In the genomic region with DNA sequence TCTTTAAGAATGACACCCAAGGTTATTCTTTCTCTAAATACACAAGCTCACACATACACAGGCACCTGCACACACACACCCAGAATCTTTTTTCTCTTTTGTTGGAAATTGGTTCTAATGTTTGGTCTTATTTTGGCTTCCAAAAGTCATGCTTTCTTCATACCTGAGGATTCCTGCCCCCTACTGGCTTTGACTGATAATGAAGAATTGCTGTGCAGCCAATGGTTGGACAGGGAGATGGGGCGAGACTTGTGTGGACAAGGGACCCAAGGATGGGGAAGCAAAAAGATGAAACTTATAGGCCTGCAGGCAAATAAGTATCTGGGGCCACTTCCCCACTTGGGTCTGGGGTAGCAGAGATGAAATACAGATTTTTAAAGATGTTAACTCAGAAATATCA, we compare ENCODE assay signal across 16 mouse cellular contexts. TPM values are rescaled to one million over a fixed set of nuclear protein-coding genes. Genes with fewer than 3 reads are reported as not detected.
DNase-seq lines count a peak whose midpoint lies in the region; ATAC-seq and TF ChIP-seq lines count a peak whose summit lies in the region.
"Had no signal": no experiment of that assay in that cellular context is flagged by ENCODE, and none has a peak within 500 bp of the region (broad histone marks: within the 10 kb centered on the region; RNA-seq: fewer than 3 reads in every experiment).

No protein-coding gene starts in this region.

- H3K4me2 ChIP-seq in hindbrain, postnatal 0 days (ENCODE audit: low read depth, low read length), result no peak overlapping the region
- no peak overlapping the region for H3K4me2 ChIP-seq in hindbrain, embryonic 11.5 days (replicated peaks; ENCODE audit: low read depth, low read length)
- no peak overlapping the region for H3K4me2 ChIP-seq in midbrain, postnatal 0 days (ENCODE audit: low read depth, low read length, poor library complexity, severe bottlenecking)
- no peak overlapping the region for H3K4me2 ChIP-seq in stomach, postnatal 0 days (replicated peaks; ENCODE audit: low read depth)
- H3K4me2 ChIP-seq: hindbrain, embryonic 12.5 days; neural tube, embryonic 13.5 days had no signal

- no peak overlapping the region for H3K4me3 ChIP-seq in hindbrain, postnatal 0 days (ENCODE audit: low read length)
- no peak overlapping the region for H3K4me3 ChIP-seq in hindbrain, embryonic 11.5 days (ENCODE audit: low read depth, low read length)
- no peak overlapping the region for H3K4me3 ChIP-seq in midbrain, postnatal 0 days (ENCODE audit: low read depth, low read length)
- no peak overlapping the region for H3K4me3 ChIP-seq in midbrain, embryonic 10.5 days
- no peak overlapping the region for H3K4me3 ChIP-seq in stomach, postnatal 0 days (ENCODE audit: low read depth, low read length)
- H3K4me3 ChIP-seq: hindbrain, embryonic 12.5 days; neural tube, embryonic 13.5 days had no signal

- TF ChIP-seq EP300 in stomach, postnatal 0 days (optimal IDR thresholded peaks at IDR 0.05), result no peak

- no peak for DNase-seq in hindbrain, postnatal 0 days (ENCODE audit: low spot score)
- DNase-seq in hindbrain, embryonic 11.5 days (ENCODE audit: low spot score), result no peak
- DNase-seq in midbrain, postnatal 0 days (ENCODE audit: low spot score), result no peak
- DNase-seq in midbrain, embryonic 10.5 days (ENCODE audit: low spot score), result no peak
- DNase-seq in R1 (ENCODE audit: low read depth, low spot score), result peak; percentile 46
- no peak for DNase-seq in stomach, postnatal 0 days (ENCODE audit: low spot score)
- DNase-seq in c-Kit-positive CD71-positive TER-119-positive erythroid progenitor cells, embryonic 14.5 days (ENCODE audit: low spot score), result no peak
- no peak for DNase-seq in lung, postnatal 36 days
- DNase-seq: cerebellum, adult 2 months; gastrocnemius, postnatal 36 days; kidney, adult 11 months; retina, postnatal 1 day; spleen, adult 18-20 months had no signal

- peaks cover 18% of the 10 kb centered on the region for H3K36me3 ChIP-seq in hindbrain, postnatal 0 days (ENCODE audit: insufficient read depth, low read length)
- H3K36me3 ChIP-seq in hindbrain, embryonic 11.5 days (ENCODE audit: control insufficient read depth, insufficient read depth, low read length), result no peaks in the 10 kb centered on the region
- no peaks in the 10 kb centered on the region; the same call in none of the 2 replicates for H3K36me3 ChIP-seq in midbrain, postnatal 0 days (ENCODE audit: insufficient read depth, low read length)
- H3K36me3 ChIP-seq in midbrain, embryonic 10.5 days, result peaks cover 17% of the 10 kb centered on the region
- peaks cover 3% of the 10 kb centered on the region for H3K36me3 ChIP-seq in stomach, postnatal 0 days (ENCODE audit: control insufficient read depth, insufficient read depth, low read length)

- ATAC-seq in hindbrain, postnatal 0 days, result no peak
- no peak for ATAC-seq in hindbrain, embryonic 11.5 days (ENCODE audit: low FRiP score)
- ATAC-seq in midbrain, postnatal 0 days (ENCODE audit: low FRiP score), result no peak
- no peak for ATAC-seq in stomach, postnatal 0 days (ENCODE audit: low FRiP score, low TSS enrichment)
- ATAC-seq: midbrain, embryonic 16.5 days had no signal

- no peak overlapping the region for H3K27ac ChIP-seq in hindbrain, postnatal 0 days
- H3K27ac ChIP-seq in hindbrain, embryonic 11.5 days (ENCODE audit: low read depth, low read length), result no peak overlapping the region
- H3K27ac ChIP-seq in midbrain, postnatal 0 days (ENCODE audit: low read depth, low read length), result no peak overlapping the region
- no peak overlapping the region for H3K27ac ChIP-seq in midbrain, embryonic 10.5 days (replicated peaks)
- no peak overlapping the region for H3K27ac ChIP-seq in stomach, postnatal 0 days (replicated peaks)
- H3K27ac ChIP-seq: hindbrain, embryonic 12.5 days; neural tube, embryonic 13.5 days had no signal

- no peak overlapping the region for H3K9ac ChIP-seq in hindbrain, postnatal 0 days (replicated peaks; ENCODE audit: low read length)
- no peak overlapping the region for H3K9ac ChIP-seq in hindbrain, embryonic 11.5 days (ENCODE audit: low read depth, low read length)
- no peak overlapping the region for H3K9ac ChIP-seq in midbrain, postnatal 0 days (replicated peaks; ENCODE audit: low read length, poor library complexity, severe bottlenecking)
- H3K9ac ChIP-seq in stomach, postnatal 0 days (ENCODE audit: low read length), result no peak overlapping the region
- H3K9ac ChIP-seq: hindbrain, embryonic 12.5 days; neural tube, embryonic 13.5 days had no signal

- no peaks in the 10 kb centered on the region for H3K9me3 ChIP-seq in hindbrain, postnatal 0 days (ENCODE audit: low read length)
- no peaks in the 10 kb centered on the region for H3K9me3 ChIP-seq in hindbrain, embryonic 11.5 days (ENCODE audit: control insufficient read depth, low read length)
- no peaks in the 10 kb centered on the region for H3K9me3 ChIP-seq in midbrain, postnatal 0 days (ENCODE audit: low read length)
- H3K9me3 ChIP-seq in midbrain, embryonic 10.5 days (replicated peaks), result no peaks in the 10 kb centered on the region
- H3K9me3 ChIP-seq in stomach, postnatal 0 days (ENCODE audit: control insufficient read depth, low read length), result no peaks in the 10 kb centered on the region
- H3K9me3 ChIP-seq: hindbrain, embryonic 12.5 days; neural tube, embryonic 13.5 days had no signal

- TF ChIP-seq CTCF in hindbrain, postnatal 0 days (IDR thresholded peaks at IDR 0.05; ENCODE audit: low read depth), result peak; percentile 26; the same call in 1 of the 2 replicates
- TF ChIP-seq CTCF in midbrain, postnatal 0 days (IDR thresholded peaks at IDR 0.05), result peak; percentile 49
- peak; percentile 56 for TF ChIP-seq CTCF in stomach, postnatal 0 days (IDR thresholded peaks at IDR 0.05; ENCODE audit: low read depth)

- H3K27me3 ChIP-seq in hindbrain, postnatal 0 days (ENCODE audit: insufficient read depth, low read length), result no peaks in the 10 kb centered on the region
- no peaks in the 10 kb centered on the region for H3K27me3 ChIP-seq in hindbrain, embryonic 11.5 days (ENCODE audit: control insufficient read depth, insufficient read depth, low read length)
- H3K27me3 ChIP-seq in midbrain, postnatal 0 days (ENCODE audit: insufficient read depth, low read length), result no peaks in the 10 kb centered on the region
- no peaks in the 10 kb centered on the region for H3K27me3 ChIP-seq in midbrain, embryonic 10.5 days (ENCODE audit: low read depth, poor library complexity, severe bottlenecking)
- H3K27me3 ChIP-seq in stomach, postnatal 0 days (ENCODE audit: control insufficient read depth, insufficient read depth, low read length), result no peaks in the 10 kb centered on the region
- H3K27me3 ChIP-seq: hindbrain, embryonic 12.5 days; neural tube, embryonic 13.5 days had no signal

- no peaks in the 10 kb centered on the region for H3K4me1 ChIP-seq in hindbrain, postnatal 0 days (ENCODE audit: insufficient read depth, low read length)
- H3K4me1 ChIP-seq in hindbrain, embryonic 11.5 days (replicated peaks; ENCODE audit: control insufficient read depth, insufficient read depth, low read length), result no peaks in the 10 kb centered on the region
- no peaks in the 10 kb centered on the region for H3K4me1 ChIP-seq in midbrain, postnatal 0 days (ENCODE audit: insufficient read depth, low read length)
- no peaks in the 10 kb centered on the region for H3K4me1 ChIP-seq in midbrain, embryonic 10.5 days
- no peaks in the 10 kb centered on the region for H3K4me1 ChIP-seq in stomach, postnatal 0 days (replicated peaks; ENCODE audit: control insufficient read depth, insufficient read depth)
- H3K4me1 ChIP-seq: hindbrain, embryonic 12.5 days; neural tube, embryonic 13.5 days had no signal

- WGBS in hindbrain, postnatal 0 days, result 100% methylated on average over 1 of the region's 1 CpGs
- 94% methylated on average over 1 of the region's 1 CpGs for WGBS in hindbrain, embryonic 11.5 days
- WGBS in midbrain, postnatal 0 days, result 94% methylated on average over 1 of the region's 1 CpGs
- 88% methylated on average over 1 of the region's 1 CpGs for WGBS in midbrain, embryonic 10.5 days
- 94% methylated on average over 1 of the region's 1 CpGs for WGBS in stomach, postnatal 0 days

RNA-seq across cellular contexts. Expression of gene Rasa2, which starts 33.5 kb away (rescaled TPM):
- total RNA-seq in hindbrain, postnatal 0 days (2014; rRNA removed), result 12.0 and 13.2 TPM in 2 replicates
- polyA plus RNA-seq in hindbrain, postnatal 0 days (2015; fragmentation: Nextera tagmentation; extraction: Ambion mirVana), result 12.9 and 16.5 TPM in 2 replicates
- polyA plus RNA-seq in hindbrain, embryonic 11.5 days (2014; fragmentation: Nextera tagmentation; extraction: Ambion mirVana), result 16.4 and 16.8 TPM in 2 replicates
- total RNA-seq in midbrain, postnatal 0 days (2014; rRNA removed), result 13.4 and 16.7 TPM in 2 replicates
- polyA plus RNA-seq in midbrain, postnatal 0 days (2015; fragmentation: Nextera tagmentation; extraction: Ambion mirVana), result 11.5 and 12.6 TPM in 2 replicates
- polyA plus RNA-seq in midbrain, embryonic 10.5 days (2016; fragmentation: Nextera tagmentation; extraction: Ambion mirVana), result 12.8 and 13.3 TPM in 2 replicates
- polyA plus RNA-seq in stomach, postnatal 0 days (2015; fragmentation: Nextera tagmentation; extraction: Ambion mirVana), result 12.2 and 12.5 TPM in 2 replicates
